Mouse (Mus musculus) T-helper 2 cell (primary cell): ENCODE results near the gene Gm20388.
"Not testable (repeated sequence)": the region's sequence is repeated elsewhere in the genome, so short reads cannot be mapped to it uniquely, and the experiment has no call there.

Experiments used
- in situ Hi-C: fragments of 300-600 bp; cut with MboI, MseI; formaldehyde crosslinking; loops from one replicate; pipeline ENCODE4 v1.15.1; 2025; ENCODE audit warnings: high pct_unique_total_duplicates

Gene Gm20388

GRCm38 (mm10) chr8:120795944-120796635 is 885.4 kb downstream of the Gm20388 start:
- in situ Hi-C loops = no loop called here

- in situ Hi-C loops = no loop called here
Observed at GRCm38 (mm10) chr8:120797019-120797727, 886.5 kb downstream of the Gm20388 start.

DNA sequence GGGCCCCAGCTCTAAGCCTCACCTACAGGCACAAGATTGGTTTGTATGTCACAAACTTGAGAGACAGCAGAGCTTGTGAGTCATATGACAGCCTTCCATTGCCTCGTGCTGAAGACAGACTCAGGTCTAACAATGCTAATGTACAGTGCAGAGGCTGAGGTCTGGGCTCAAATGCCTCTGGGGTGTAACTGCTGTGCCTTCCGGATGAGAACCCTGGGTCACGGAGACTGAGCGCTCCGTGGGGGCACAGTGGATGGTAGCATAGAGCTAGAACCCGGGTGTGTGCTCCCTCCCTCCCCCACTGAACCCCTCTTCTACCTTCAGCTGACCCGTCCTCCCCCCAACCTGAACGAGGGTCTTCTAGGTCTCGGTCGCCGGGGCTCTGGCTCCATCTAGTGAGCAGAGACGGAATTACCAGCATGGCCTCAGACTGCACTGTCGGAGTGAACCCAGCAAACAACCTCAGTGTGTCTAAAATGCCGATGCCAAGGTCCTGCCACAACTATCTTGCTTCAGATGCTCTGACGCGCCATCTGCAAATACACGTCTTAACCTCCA is 889.7 kb downstream of the Gm20388 start:
- in situ Hi-C loops = no loop called here

DNA sequence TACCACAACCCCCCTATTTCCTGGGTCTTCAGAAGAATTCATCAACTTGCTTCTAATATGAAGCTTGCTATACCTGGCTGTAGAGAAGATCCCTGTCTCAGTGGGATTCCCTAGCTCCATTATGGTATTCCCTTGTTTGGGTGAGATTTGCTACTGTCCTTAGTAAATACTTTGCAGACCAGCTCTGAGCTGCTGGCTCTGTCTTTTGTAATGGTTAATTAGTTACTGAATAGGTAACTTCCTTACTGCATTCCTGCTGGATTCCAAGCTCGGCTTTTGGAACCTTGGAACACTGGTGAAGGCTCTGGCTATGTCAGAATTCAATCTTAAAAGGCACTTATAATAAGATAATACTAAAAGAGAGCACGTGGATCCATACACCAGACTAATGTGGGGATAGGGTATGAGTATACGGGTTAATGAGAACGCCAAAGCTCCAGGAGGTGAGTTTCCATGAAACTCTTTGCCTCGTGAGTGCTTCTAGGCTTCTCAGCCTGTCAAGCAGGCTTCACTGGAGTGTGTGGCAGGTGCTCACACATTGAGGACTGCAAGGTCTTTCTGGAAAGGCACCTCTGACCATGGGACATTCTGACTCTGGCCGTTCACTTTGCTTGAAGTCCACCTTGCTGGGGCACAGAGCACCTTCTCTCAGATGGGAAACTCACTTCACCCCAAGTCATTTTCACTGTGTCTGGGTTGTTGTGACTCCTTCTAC is 893.2 kb downstream of the Gm20388 start:
- in situ Hi-C loops = not testable (repeated sequence)

GRCm38 (mm10) chr8:120804741-120805140 is 894.1 kb downstream of the Gm20388 start:
- in situ Hi-C loops = no loop called here

DNA sequence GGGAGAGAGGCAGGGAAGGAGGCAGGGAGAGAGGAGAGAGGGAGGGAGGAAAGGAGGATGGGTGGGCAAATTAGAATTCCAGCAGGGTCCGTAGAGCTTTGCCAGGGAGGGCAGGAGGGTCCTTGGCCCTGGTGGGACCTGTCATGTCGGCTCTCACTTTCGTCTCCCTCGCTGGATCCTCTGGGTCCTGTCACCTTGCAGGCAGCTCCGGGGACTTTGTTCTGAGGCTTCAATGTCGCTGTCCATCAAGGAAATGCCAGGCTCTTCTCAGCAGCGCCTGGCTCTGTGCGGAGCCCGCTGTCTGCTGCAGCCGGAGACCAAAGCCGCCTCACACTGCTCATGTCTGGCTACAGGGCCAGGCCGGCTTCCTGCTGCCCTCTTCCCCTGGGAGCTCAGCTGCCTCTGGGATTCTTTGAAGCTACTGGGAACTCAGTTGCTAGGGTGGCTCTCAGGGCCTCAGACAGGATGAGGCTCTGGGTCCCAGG is 896.2 kb downstream of the Gm20388 start:
- in situ Hi-C loops = no loop called here

- in situ Hi-C loops = no loop called here
Observed at GRCm38 (mm10) chr8:120807719-120808118, 897.1 kb downstream of the Gm20388 start.

- in situ Hi-C loops = no loop called here
Observed at GRCm38 (mm10) chr8:120809050-120809449, 898.4 kb downstream of the Gm20388 start.

GRCm38 (mm10) chr8:120811953-120812352 is 901.3 kb downstream of the Gm20388 start:
- in situ Hi-C loops = no loop called here

- in situ Hi-C loops = no loop called here
Observed at GRCm38 (mm10) chr8:120813028-120813427, 902.4 kb downstream of the Gm20388 start.

- in situ Hi-C loops = no loop called here
Observed at GRCm38 (mm10) chr8:120813839-120814238, 903.2 kb downstream of the Gm20388 start.

GRCm38 (mm10) chr8:120816371-120816770 is 905.7 kb downstream of the Gm20388 start:
- in situ Hi-C loops = loop anchor here (5.0 kb wide), 1 partner anchor 276 kb away; no protein-coding TSS in a partner anchor

DNA sequence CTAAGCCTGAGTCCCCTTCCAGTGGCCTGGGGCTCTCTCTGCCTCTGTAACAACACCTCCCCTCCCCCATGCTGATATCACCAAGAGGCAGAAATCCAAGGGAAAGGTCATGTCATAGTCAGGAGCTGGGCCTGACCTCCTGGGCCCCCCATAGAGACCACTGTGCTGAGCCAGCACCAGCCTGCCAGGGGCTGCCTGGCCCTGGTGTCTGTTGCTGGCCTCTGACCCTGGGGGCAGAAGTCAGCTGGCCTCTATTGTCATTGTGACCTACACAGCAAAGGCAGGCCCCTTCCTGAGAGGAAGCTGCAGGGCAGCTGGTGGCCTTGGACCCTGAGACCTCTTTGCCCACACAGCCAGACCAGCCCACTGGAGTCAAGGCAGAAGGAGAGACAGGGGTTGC is 909.3 kb downstream of the Gm20388 start:
- in situ Hi-C loops = loop anchor here (5.0 kb wide), 1 partner anchor 272 kb away; no protein-coding TSS in a partner anchor

DNA sequence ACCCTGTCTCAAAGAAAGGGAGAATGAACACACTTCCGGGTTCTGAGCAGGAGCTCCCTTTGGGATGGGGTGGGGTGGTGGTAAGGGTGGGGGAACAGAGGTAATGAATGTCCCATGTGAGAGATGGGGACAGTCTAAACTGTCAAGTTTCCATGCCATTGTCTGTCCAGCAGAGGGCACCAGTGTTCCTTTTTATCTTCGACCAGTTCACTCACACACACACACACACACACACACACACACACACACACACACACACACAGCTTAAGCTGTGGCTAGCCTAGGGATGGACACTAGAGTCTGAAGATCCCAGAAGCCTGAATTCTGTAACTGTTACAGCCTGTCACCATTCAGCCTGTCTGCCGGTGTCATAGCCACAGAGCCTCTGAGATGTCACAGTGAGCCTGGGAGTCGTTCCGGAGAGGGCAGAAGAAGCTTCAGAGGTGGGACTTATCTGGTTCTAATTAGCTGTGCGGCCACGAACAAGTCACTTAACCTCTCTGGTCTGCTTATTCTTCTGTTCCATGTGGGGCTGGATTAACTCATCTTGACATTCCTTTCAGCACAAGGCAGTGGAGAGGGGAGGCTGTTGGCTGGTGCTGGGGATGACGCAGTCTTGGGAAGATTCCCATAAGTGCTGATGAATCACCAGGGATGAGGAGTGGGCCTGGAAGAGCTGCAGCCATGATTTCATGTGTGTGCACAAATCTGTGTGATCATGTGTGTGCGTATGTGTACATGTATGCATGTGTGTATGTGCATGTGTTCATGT is 910.9 kb downstream of the Gm20388 start:
- in situ Hi-C loops = no loop called here

- in situ Hi-C loops = no loop called here
Observed at GRCm38 (mm10) chr8:120823331-120823730, 912.7 kb downstream of the Gm20388 start.

- in situ Hi-C loops = no loop called here
Observed at GRCm38 (mm10) chr8:120823887-120824286, 913.2 kb downstream of the Gm20388 start.

DNA sequence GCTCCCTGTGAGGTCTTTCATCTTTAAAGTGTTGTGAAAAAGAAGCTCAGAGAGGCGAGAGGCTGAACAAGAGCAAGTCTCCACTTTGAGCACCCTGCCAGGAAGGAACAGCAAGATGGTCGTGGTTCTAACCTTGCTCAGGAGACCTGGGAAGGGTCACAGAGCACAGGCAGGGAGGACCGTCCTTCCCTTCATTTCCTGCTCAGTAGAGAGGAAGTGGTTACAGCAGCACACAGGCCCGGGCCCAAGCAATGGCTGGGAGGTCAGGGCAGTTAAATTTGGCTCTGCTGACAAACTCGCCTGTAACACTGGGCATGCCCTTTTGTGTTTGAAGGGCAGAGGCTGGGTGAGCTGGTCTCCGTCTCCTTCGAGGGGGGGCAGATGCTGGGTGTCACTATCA is 914.0 kb downstream of the Gm20388 start:
- in situ Hi-C loops = no loop called here

DNA sequence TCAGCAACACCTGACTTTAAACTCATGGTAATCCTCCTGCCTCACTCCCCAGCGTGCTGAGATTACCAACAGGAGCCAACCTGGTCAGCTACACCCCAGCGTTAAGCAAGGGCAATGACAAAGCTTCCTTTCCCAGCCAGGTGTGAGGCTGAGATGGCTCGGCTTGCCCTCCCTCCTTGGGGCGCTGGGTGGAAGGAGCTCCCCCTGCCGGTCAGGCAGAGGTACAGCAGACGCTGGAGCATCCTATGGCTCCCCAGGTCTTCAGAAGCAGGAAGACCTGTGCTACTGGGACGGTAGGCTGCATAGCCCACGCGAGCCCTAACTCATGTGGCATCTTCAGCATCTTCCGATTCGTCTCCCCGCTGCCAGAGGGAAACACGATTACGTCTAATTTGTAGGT is 917.6 kb downstream of the Gm20388 start:
- in situ Hi-C loops = no loop called here

DNA sequence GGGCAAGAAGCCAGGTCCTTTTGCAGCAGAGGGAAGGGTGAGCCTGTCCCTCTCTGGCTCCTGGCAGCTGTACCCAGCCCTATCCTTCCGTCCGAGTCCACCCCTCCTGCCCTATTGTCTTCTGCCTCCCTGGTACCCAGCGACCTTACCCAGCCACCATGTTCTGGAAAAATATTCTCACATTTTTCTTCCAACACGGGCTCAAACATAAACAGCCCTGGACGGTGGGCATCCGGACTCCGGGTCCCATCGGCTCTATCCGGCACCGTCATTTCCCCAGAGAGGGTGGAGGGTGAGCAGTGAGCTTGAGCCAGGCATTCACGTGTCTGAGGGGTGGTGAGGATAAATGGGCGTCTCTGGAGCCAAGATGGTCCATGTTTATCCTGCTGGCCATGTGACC is 920.0 kb downstream of the Gm20388 start:
- in situ Hi-C loops = no loop called here

GRCm38 (mm10) chr8:120832022-120832421 is 921.4 kb downstream of the Gm20388 start:
- in situ Hi-C loops = no loop called here

DNA sequence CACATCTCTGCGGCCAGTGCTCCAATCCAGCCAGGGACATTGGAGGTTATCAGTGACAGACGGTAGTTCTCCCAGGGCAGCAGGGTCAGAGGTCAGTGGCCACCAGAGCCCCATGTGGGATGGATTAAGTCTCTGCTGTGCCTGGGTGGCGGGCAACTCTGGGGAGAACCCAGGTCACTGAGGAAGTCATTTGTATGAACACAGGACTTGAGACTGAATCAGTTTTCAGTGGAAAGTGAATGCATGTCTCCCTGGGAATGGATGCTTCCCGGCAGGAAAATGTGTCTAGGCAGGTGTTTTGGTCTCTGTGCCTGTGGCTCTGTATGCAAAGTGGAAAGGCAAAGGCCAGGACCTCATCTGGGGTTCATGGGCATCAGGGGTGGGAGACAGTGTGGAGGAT is 922.6 kb downstream of the Gm20388 start:
- in situ Hi-C loops = no loop called here
